Mouse (Mus musculus) embryo, embryonic 11.5 days (tissue): ENCODE measurements around the gene Mpo.

Source experiments
- DNase-seq: peaks from one replicate; pipeline ENCODE4 v3.0.0-alpha.2; 2012; ENCODE audit warnings: low read depth, low spot score

The Mpo gene

GRCm38 (mm10) chr11:87758161-87758911, 35.0 kb upstream of the Mpo start:
- no peak for DNase-seq

DNA sequence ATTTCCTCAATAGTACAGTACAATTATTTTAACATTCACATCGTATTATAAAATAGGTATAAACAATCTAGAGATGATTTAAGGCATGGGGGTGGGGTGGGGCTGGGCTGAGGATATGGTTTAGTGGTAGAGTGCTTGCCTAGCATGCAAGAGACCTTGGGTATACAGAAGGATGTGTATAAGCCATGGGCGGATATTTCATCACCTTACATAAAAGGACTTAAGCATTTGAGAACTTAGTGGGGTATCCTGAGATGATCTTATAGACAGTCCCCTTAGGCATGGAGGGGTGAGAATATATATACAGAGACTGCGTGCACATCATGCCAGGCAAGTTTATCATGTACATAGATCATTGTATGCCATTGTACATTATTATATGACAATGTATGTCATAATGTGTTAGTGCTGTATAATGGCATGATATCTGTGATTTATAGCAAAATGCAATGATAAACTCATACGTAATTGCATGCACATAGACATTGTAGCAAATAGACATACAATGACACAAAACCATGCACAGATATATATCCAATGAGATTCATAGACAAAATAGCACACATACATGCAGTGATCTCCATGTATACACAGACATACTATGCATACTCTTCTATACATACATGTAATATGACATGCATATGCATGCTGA, 34.3 kb upstream of the Mpo start:
- DNase-seq: no peak

GRCm38 (mm10) chr11:87759609-87760005, 33.8 kb upstream of the Mpo start:
- no peak for DNase-seq

DNA sequence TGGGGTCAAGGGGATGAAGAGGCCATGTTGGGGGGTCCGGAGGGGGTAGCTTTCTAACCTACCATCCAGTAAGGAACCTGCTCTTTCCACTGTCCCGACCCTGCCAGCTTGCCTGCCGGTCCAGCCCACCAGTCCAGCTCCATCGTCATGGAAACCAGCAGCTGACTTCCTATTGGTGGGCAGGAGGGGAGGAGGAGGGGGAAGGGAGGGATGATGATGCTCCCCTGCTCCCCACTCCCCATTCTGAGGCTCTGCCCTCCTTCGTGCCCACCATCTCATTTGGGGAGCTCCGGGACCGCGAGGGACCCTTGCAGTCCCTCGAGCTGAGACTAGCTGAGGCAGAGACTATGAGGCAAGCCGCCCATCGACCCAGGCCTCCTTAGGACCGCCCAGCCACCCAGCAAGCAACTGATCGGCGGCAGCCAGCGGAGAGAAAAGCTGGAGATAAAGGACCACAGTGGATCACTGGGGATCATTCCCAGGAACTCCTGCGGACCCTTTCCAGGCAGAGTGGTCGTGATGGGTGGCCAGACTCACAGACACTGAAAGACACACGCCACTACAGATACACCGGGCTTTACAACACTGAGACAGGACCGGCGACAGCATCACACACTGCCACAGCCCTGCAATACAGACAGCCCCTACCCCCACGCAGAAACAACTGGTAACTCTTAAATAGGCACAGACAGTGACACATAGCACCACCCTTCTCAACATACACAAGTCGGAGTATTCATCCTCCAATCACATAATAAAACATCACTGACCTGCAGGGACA, 32.9 kb upstream of the Mpo start, which contains the start of gene Tspoap1:
Gene Tspoap1, plus strand, starts transcription at position 241 of the 781 bp plus-strand sequence.
- no peak for DNase-seq

- DNase-seq: no peak
These were observed 32.1 kb upstream of the Mpo start for GRCm38 (mm10) chr11:87761181-87761721.

- no peak for DNase-seq
These were observed 31.3 kb upstream of the Mpo start for GRCm38 (mm10) chr11:87761806-87762701.

DNA sequence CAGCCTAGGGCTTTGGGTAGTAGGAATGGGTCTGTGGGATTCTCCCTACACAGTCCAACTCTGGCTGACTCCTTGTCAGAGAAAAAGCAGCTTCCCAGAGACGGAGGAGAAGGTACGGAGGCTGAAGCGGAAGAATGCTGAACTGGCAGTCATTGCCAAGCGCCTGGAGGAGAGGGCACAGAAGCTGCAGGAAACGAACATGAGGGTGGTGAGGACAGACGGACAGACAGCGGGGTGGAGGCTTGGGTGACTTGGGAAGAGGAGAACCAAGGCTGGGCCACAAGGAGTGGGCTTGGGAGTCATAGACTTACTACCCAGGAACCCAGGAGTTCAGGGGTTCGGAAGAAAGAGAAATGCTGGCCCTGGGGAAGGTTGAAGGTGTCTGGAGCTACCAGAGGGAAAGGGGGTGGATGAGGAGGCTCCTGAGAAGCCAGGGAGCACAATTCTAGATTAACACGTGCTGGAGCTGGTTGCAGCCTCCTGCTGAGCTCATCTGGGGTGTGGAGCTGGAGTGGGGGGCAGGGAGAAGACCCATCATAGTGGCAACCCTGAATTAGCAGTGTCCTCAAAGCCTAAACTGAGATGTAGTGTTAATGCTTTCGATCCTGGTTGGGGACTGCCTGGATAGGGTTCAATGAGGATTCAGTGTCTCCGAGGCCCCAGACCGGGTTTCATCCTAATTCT, 30.5 kb upstream of the Mpo start:
- no peak for DNase-seq

DNA sequence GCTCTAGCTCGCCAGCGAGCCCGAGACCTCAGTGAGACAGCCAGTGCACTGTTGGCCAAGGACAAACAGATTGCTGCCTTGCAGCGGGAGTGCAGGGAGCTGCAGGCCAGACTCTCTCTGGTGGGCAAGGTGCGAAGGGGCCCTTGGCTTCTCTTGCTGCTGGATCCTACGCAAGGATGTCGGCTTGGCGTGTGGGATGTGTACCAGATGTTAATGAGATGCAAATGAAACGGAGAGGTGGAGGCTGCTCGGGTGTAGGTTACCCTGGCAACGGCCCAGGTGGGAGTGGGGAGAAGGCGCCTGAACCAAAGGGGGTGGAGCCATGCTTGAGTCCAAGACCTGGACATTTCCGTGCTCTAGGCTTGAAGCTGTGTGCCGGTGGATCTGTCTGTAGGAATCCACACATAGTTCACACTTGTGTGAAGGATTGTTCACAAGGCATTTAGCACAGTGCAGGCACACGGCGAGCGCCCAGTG, 29.8 kb upstream of the Mpo start:
- no peak for DNase-seq

- DNase-seq: no peak
These were observed 29.1 kb upstream of the Mpo start for GRCm38 (mm10) chr11:87763988-87764876.

- no peak for DNase-seq
These were observed 24.6 kb upstream of the Mpo start for GRCm38 (mm10) chr11:87768745-87769144.

GRCm38 (mm10) chr11:87770989-87771388, 22.4 kb upstream of the Mpo start:
- no peak for DNase-seq

- DNase-seq: no peak
These were observed 21.0 kb upstream of the Mpo start for GRCm38 (mm10) chr11:87772354-87772753.

DNA sequence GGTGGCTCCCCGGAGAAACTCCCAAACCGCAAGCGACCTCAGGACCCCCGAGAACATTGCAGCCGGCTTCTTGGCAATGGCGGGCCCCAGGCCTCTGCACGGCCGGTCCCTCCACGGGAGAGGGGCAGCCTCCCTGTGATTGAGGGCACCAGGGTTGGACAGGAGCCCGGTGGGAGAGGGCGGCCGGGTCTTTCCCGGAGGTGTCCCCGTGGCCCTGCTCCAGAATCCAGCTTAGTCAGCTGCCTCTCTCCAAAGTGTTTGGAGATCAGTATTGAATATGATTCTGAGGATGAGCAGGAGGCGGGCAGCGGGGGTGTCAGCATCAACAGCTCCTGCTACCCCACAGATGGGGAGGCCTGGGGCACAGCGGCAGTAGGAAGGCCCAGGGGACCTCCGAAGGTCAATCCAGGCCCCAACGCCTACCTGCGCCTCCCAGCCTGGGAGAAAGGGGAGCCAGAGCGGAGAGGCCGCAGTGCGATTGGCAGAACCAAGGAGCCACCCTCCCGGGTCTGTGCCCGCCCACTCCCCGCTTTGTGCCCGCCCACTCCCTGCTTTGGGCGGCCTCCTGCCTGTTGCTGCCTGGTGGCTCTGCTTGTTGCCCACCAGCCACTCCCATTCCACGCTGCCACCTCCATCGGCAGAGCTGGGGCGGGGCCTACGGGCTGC, 15.1 kb upstream of the Mpo start:
- DNase-seq: peak; percentile 58

DNA sequence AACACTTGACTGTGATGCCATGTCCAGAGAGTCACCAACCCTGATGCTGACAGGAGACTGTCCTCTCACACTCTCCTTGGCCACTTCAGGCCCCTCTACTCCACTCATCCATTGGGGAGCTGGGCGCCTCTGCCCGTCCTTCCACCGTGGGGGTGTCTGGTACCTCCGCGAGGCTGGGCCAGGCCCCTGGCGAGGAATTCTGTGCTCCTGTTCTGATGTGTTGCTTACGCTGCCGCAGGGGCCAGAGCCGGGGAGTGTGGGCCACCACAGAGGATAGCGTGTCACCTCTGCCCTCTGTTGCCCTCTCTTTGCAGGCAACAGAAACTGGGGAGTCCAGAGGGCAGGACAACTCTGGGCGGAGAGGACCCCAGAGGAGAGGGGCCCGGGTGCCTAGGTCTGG, 14.5 kb upstream of the Mpo start:
- no peak for DNase-seq

- DNase-seq: no peak
These were observed 14.0 kb upstream of the Mpo start for GRCm38 (mm10) chr11:87779392-87779791.

GRCm38 (mm10) chr11:87780130-87780529, 13.3 kb upstream of the Mpo start:
- DNase-seq: no peak

DNA sequence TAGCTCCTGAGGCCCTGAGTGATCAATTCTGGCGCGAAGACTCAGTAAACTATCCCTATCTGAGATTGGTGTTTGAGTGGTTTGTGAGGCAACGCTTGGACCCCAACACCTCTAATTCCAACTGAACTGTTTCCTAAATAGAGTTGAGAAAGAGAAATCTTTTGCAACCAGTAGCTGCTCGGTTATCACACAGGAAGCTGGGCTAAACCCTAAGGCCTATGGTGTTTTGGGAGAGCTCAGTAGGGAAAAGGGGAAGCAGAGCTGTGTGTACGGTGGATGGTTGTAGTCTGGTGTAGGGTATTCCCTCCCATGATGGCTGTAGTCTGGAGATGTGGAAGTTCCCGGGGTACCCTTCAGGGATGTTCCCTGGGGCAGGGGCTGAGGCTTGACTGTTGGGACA, 3.3 kb upstream of the Mpo start:
- no peak for DNase-seq

- DNase-seq: no peak
These were observed 8.4 kb downstream of the Mpo start for GRCm38 (mm10) chr11:87801711-87802275.

DNA sequence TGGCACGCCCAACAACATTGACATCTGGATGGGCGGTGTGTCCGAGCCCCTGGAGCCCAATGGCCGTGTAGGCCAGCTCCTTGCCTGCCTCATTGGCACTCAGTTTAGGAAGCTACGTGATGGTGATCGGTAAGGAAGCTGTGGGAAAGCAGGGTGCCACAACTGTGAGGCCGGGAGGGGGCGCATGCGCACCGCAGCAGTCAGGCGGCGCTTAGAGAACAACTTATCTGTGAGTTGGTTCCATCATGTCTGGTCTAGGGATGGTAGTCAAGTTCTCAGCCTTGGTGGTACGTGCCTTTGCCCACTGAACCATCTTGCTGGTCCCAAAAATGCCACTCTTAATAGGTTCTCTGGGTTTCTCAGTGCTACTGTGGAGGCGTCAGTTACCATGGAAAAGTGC, 9.2 kb downstream of the Mpo start:
- no peak for DNase-seq
